Mouse (Mus musculus): ENCODE measurements at regions not wholly inside any gene's neighbourhood (a gene's known extent, or its start where the extent isn't known, plus 50 kb on each side); places are given as distances from the start of the nearest gene placed in this dataset.

- in situ Hi-C loops (cut with MboI, MseI): no loop called here
Measured at GRCm38 (mm10) chrX:117953669-117954068, 473.4 kb upstream of the Tgif2lx2 start.

GRCm38 (mm10) chrX:117955814-117956213 is 471.2 kb upstream of the Tgif2lx2 start:
- in situ Hi-C loops (cut with MboI, MseI): no loop called here

DNA sequence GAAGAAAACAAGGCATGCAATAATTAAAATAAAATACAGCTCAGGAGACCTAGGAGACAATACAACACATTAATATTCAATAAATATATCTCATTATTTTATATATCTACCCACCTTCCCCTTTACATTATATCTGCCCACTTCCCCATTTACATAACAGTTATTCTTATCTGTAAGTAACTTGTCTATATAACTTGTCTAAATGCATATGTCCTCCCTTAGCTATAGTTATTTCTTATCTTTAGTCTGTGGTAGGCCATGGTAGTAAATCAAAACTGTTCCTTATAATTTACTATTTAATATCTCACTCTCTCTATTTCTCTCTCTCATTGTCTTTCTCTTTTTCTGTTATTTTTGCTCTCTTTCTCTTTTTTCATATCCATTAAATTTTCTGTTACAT is 437.1 kb upstream of the Tgif2lx2 start:
- in situ Hi-C loops (cut with MboI, MseI): loop anchor here (10.0 kb wide), 1 partner anchor 1785 kb away; no protein-coding TSS in a partner anchor

Data from T-helper 1 cell (primary cell).